Mouse (Mus musculus) heart, embryonic 12.5 days (tissue): ENCODE data around the gene Pou2f1. TPM values are rescaled to one million over a fixed set of nuclear protein-coding genes. Genes with fewer than 3 reads are reported as not detected.

Experiments used
- ATAC-seq: fragments of 200-750 bp; cut with Nextera tagmentation; 2 replicates; pipeline ENCODE4 v1.8.0; 2017; ENCODE audit warnings: moderate TSS enrichment, moderate library complexity; ENCODE audit not compliant: insufficient number of reproducible peaks, low FRiP score
- H3K27ac ChIP-seq: fragments of 300-500 bp; sonication (generic); 2 replicates; pipeline ENCODE4 v1.5.1; 2016; ENCODE audit warnings: mild to moderate bottlenecking, moderate library complexity; ENCODE audit not compliant: poor library complexity, severe bottlenecking
- H3K27me3 ChIP-seq: fragments of 300-500 bp; sonication (generic); replicated peaks from 2 replicates; pipeline ENCODE4 v1.6.1; 2016; ENCODE audit warnings: mild to moderate bottlenecking, moderate library complexity
- H3K36me3 ChIP-seq: fragments of 300-500 bp; sonication (generic); 2 replicates; pipeline ENCODE4 v1.6.1; 2016; ENCODE audit warnings: mild to moderate bottlenecking, moderate library complexity
- H3K4me1 ChIP-seq: fragments of 300-500 bp; sonication (generic); replicated peaks from 2 replicates; pipeline ENCODE4 v1.6.1; 2016; ENCODE audit warnings: mild to moderate bottlenecking
- H3K4me2 ChIP-seq: fragments of 300-500 bp; sonication (generic); 2 replicates; pipeline ENCODE4 v1.6.1; 2016; ENCODE audit warnings: mild to moderate bottlenecking, moderate library complexity
- H3K4me3 ChIP-seq: fragments of 300-500 bp; sonication (generic); 2 replicates; pipeline ENCODE4 v1.5.1; 2016; ENCODE audit warnings: mild to moderate bottlenecking
- H3K9ac ChIP-seq: fragments of 300-500 bp; sonication (generic); 2 replicates; pipeline ENCODE4 v1.6.1; 2016; ENCODE audit warnings: mild to moderate bottlenecking, moderate library complexity
- H3K9me3 ChIP-seq: fragments of 300-500 bp; sonication (generic); replicated peaks from 2 replicates; pipeline ENCODE4 v1.6.1; 2016; ENCODE audit warnings: mild to moderate bottlenecking, moderate library complexity
- WGBS: fragments of 180-500 bp; shearing (Covaris S2); methylation state at CpG from one replicate; pipeline ENCODE4 v1.1.7; 2016; 5-methylcytosine and 5-hydroxymethylcytosine counted together
- polyA plus RNA-seq: library from polyadenylated mRNA; unstranded; fragments of >200 nt; fragmentation: Nextera tagmentation; extraction: Ambion mirVana; gene quantifications from 2 replicates; pipeline ENCODE4 v1.2.1, GENCODE M21; 2016

The Pou2f1 gene
- polyA plus RNA-seq, 1 experiment from 2014 or later: 11.9 TPM

DNA sequence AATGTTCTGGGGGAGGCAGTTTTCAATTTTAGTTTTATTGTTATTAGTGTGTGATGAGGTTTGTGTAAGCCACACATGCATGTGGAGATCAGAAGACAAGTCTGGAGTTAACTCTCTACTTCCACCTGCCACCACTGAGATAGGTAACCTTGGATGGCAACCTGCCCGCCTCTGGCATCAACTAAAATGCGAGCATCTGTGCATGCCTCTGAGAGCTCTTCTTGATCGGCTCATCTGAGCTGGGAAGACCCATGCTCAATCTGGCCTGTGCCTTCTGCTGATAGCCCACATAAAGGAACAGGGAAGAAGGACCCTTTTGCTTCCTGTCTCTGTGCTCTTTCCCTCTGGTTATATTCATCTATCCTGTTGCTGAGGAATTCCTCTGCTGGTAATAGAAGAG is 93.0 kb downstream of the Pou2f1 start:
- Histone ChIP-seq H3K9me3 (no peaks in the 10 kb centered on the region), H3K9ac (no peak overlapping the region), H3K4me1 (no peaks in the 10 kb centered on the region), H3K36me3 (peaks cover 18% of the 10 kb centered on the region), H3K27ac (no peak overlapping the region), H3K4me2 (no peak overlapping the region), H3K4me3 (no peak overlapping the region), H3K27me3 (no peaks in the 10 kb centered on the region)
- WGBS: 94% methylated on average over 3 of the region's 3 CpGs
- ATAC-seq: no peak

DNA sequence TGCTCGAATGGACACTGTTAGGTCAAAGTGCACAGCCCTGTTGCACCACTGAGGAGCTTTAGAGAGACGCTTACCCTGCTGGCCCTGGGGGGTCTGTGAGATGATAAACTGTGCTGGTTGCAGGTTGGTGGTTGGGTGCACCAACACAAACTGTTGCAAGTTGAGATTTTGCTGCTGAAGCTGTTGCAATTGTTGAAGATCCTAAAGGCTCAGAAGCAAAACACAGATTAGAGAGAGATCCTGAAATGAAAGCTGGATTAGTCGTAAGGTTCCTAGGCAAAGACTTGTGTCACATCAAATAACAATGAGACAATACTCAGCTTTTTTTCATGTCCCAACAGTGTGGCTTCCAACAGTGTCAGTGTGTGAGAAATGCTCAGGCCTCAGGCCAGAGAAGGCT is 93.7 kb downstream of the Pou2f1 start:
- Histone ChIP-seq H3K9me3 (no peaks in the 10 kb centered on the region), H3K4me2 (no peak overlapping the region), H3K36me3 (peaks cover 18% of the 10 kb centered on the region), H3K9ac (no peak overlapping the region), H3K27me3 (no peaks in the 10 kb centered on the region), H3K4me3 (no peak overlapping the region), H3K4me1 (no peaks in the 10 kb centered on the region), H3K27ac (no peak overlapping the region)
- ATAC-seq: no peak
- WGBS: 78% methylated on average over 3 of the region's 3 CpGs

GRCm38 (mm10) chr1:165908153-165908552 is 94.3 kb downstream of the Pou2f1 start:
- Histone ChIP-seq H3K27me3 (no peaks in the 10 kb centered on the region), H3K4me2 (no peak overlapping the region), H3K4me1 (no peaks in the 10 kb centered on the region), H3K9ac (no peak overlapping the region), H3K4me3 (no peak overlapping the region), H3K36me3 (peaks cover 18% of the 10 kb centered on the region), H3K27ac (no peak overlapping the region), H3K9me3 (no peaks in the 10 kb centered on the region)
- ATAC-seq: no peak
- WGBS: 91% methylated on average over 2 of the region's 2 CpGs

GRCm38 (mm10) chr1:165903596-165903995 is 98.9 kb downstream of the Pou2f1 start:
- Histone ChIP-seq H3K4me1 (no peaks in the 10 kb centered on the region), H3K36me3 (peaks cover 26% of the 10 kb centered on the region), H3K4me2 (no peak overlapping the region), H3K9ac (no peak overlapping the region), H3K4me3 (no peak overlapping the region), H3K9me3 (no peaks in the 10 kb centered on the region), H3K27ac (no peak overlapping the region), H3K27me3 (no peaks in the 10 kb centered on the region)
- no peak for ATAC-seq
- WGBS: 88% methylated on average over 1 of the region's 1 CpGs

DNA sequence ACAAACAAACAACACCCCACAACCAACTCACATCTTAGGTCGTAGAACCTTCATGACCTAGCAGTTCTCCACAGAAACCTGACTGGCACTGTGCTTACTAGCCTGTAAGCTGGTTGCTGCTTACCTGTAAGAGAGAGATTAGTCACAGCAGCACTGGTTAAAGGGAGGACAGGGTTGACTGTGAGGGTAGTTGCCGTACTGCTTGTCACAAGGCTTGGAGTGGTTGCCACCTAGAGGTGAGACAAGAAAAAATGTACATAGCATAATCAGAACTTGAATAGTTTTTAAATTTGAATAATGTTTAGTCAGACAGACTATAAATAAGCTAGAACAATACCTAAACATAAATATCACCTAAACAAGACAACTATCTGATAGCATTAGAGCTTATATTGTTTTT is 110.8 kb downstream of the Pou2f1 start:
- no peak for ATAC-seq
- Histone ChIP-seq H3K4me1 (no peaks in the 10 kb centered on the region), H3K4me2 (no peak overlapping the region), H3K36me3 (peaks cover 59% of the 10 kb centered on the region), H3K27me3 (no peaks in the 10 kb centered on the region), H3K9me3 (no peaks in the 10 kb centered on the region), H3K4me3 (no peak overlapping the region), H3K9ac (no peak overlapping the region), H3K27ac (no peak overlapping the region)
- WGBS: 84% methylated on average over 2 of the region's 2 CpGs

DNA sequence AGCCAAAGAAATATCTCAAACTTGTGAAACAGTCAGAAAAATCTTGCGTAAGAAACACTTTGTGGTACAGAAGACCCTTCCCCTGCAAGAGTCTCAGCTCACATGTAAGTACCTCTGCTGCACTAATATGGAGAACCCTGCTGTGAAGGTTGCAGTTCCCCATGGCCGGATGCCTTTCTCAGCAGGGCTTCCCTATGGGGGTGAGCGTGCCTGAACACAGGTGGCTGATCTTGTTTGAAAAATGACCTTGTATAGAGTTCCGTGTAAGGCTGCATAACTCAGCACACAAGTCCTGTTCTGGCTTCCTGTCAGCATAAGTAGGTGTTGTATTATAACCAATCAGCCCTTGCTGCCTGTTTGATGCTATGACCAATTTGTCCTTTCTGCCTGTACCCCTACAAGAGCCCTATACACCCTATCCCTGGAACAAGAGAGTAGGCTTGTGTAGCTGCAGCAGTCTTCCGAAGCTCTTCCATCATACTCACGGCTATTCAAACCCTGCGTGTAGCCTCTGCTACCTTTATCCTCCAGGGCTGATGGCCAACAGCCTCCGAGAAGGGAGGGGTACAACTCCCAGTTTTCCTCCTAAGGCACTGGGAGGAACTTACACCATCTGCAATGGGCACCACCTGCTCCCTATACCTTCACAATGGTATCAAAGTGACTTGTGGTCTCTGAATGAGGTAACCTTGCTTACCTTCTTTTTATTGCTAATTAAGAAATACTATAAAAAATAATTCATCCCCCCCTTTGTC is 120.2 kb downstream of the Pou2f1 start:
- no peak overlapping the region for H3K4me2 ChIP-seq
- H3K9ac ChIP-seq: no peak overlapping the region
- peaks cover 23% of the 10 kb centered on the region for H3K36me3 ChIP-seq
- peaks cover 6% of the 10 kb centered on the region; the same call in 1 of the 2 replicates for H3K4me1 ChIP-seq
- H3K27me3 ChIP-seq: no peaks in the 10 kb centered on the region
- H3K9me3 ChIP-seq: no peaks in the 10 kb centered on the region
- ATAC-seq: no peak
- no peak overlapping the region for H3K27ac ChIP-seq
- WGBS: 79% methylated on average over 8 of the region's 8 CpGs
- H3K4me3 ChIP-seq: no peak overlapping the region

DNA sequence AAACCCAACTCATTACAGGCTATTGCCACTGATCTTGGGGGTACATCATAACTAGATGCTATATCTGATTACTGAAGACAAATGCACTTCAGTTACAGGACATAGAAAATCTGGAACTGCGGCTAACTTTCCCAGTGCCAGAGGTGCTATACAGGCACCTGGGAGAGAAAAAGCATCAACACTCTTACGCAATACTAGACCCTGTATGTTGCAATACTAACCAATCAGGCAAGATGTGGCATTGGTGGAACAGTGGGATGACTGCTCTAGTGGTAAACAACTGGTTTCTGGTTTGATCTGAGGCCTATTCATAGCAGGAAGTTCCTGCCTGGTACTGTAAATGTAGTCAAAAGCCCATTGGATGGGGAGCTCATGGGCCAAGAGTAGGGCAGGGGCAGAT is 123.7 kb downstream of the Pou2f1 start:
- Histone ChIP-seq H3K27ac (no peak overlapping the region), H3K4me1 (peaks cover 15% of the 10 kb centered on the region; the same call in 1 of the 2 replicates), H3K9me3 (no peaks in the 10 kb centered on the region), H3K4me2 (no peak overlapping the region), H3K27me3 (no peaks in the 10 kb centered on the region), H3K36me3 (peaks cover 29% of the 10 kb centered on the region), H3K4me3 (no peak overlapping the region), H3K9ac (no peak overlapping the region)
- ATAC-seq: no peak
- WGBS: 99% methylated on average over 2 of the region's 2 CpGs

DNA sequence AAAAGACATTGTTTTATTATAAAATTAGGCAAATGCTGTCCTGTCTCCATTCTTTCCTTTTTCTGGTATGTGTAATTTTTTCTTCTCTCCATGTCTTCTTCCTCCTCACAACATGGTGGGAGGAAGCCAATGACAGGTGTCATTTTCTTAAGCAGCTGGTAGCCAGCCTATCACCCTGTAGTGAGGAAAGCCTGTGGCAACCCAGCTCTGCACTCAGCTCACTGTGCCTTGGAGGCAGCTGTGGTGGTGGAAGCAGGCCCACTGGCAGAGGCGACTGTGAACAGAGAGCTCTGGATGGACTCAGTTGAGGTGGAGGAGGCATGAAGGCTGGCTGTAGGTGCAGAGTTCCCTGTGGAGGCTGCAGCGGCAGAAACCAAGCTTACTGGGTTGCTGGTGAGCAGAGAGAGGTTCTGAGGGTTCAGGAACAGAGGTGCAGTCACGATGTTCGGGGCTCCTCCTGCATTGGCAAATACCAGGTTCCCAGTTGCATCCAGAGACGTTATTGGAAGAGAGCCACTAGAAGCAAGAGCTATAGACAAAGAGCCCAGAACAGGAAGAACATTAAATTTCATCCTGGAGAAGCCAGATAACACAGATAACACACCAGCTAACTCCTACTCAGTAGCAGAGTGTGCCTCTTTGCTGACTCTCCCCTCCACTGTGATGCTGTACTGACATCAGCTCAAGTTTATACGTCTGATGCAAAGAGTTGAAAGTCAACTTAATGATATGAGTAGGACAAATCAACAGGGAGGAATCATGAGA is 126.8 kb downstream of the Pou2f1 start:
- Histone ChIP-seq H3K36me3 (peaks cover 29% of the 10 kb centered on the region), H3K4me1 (peaks cover 9% of the 10 kb centered on the region; the same call in 1 of the 2 replicates), H3K27ac (no peak overlapping the region), H3K9me3 (no peaks in the 10 kb centered on the region), H3K4me3 (no peak overlapping the region), H3K4me2 (no peak overlapping the region), H3K27me3 (no peaks in the 10 kb centered on the region), H3K9ac (no peak overlapping the region)
- no peak for ATAC-seq
- WGBS: 71% methylated on average over 6 of the region's 6 CpGs

GRCm38 (mm10) chr1:165874645-165875044 is 127.8 kb downstream of the Pou2f1 start:
- ATAC-seq: no peak
- H3K9ac ChIP-seq: no peak overlapping the region
- H3K4me2 ChIP-seq: no peak overlapping the region
- H3K27ac ChIP-seq: no peak overlapping the region
- H3K4me1 ChIP-seq: peaks cover 9% of the 10 kb centered on the region; the same call in 1 of the 2 replicates
- H3K4me3 ChIP-seq: no peak overlapping the region
- H3K36me3 ChIP-seq: peaks cover 26% of the 10 kb centered on the region
- H3K27me3 ChIP-seq: no peaks in the 10 kb centered on the region
- 35% methylated on average over 8 of the region's 8 CpGs for WGBS
- H3K9me3 ChIP-seq: no peaks in the 10 kb centered on the region

- Histone ChIP-seq H3K36me3 (peaks cover 7% of the 10 kb centered on the region), H3K27ac (no peak overlapping the region), H3K9ac (no peak overlapping the region), H3K27me3 (no peaks in the 10 kb centered on the region), H3K9me3 (no peaks in the 10 kb centered on the region), H3K4me3 (no peak overlapping the region), H3K4me2 (no peak overlapping the region), H3K4me1 (peaks cover 11% of the 10 kb centered on the region; the same call in 1 of the 2 replicates)
- ATAC-seq: no peak
- 70% methylated on average over 8 of the region's 8 CpGs for WGBS
Observed at GRCm38 (mm10) chr1:165868659-165869058, 133.8 kb downstream of the Pou2f1 start.

DNA sequence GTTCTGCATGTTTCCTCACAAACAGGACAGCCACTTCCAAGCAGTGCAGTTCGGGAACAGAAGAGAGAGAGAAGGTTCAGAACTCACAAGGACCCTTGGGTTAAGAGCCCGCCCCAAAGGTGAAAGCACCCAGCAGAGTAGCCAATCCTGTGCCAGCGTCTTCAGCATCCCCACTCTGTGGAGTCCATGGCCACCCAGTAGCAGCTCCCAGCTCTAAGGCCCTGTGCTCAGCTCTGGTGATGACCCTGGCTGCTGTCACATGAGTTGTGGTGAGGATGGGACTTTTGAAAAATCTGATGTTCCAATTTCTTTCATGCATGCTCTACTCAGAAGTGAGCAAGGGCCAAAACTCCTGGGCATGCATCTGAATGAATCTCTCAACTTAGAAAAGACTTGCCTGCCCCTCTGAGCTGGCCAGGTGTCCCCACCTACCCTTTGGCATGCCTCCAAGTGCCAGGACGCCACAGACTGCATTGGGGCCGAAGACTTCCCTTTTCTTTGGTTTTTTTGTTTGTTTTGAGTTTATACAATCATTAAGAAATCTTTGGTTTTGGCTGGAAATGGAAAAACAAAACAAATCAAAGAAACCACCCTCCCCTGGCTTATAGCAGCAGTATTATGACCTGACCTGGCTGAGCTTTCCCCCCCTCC is 135.7 kb downstream of the Pou2f1 start:
- no peak overlapping the region for H3K4me3 ChIP-seq
- ATAC-seq: no peak
- no peaks in the 10 kb centered on the region for H3K9me3 ChIP-seq
- H3K27ac ChIP-seq: no peak overlapping the region
- H3K4me2 ChIP-seq: no peak overlapping the region
- H3K27me3 ChIP-seq: no peaks in the 10 kb centered on the region
- no peak overlapping the region for H3K9ac ChIP-seq
- peaks cover 11% of the 10 kb centered on the region; the same call in 1 of the 2 replicates for H3K4me1 ChIP-seq
- 73% methylated on average over 5 of the region's 5 CpGs for WGBS
- peaks cover 7% of the 10 kb centered on the region for H3K36me3 ChIP-seq
